Mouse (Mus musculus): ENCODE results near the gene Smarce1. TPM values are rescaled to one million over a fixed set of nuclear protein-coding genes. Genes with fewer than 3 reads are reported as not detected.

Smarce1 gene
- polyA plus RNA-seq, 1 experiment from 2014 or later, result 150 TPM

Other genes with a start within 250 kb of the Smarce1 start
- 0.21 and 0.22 TPM in 2 replicates for gene Gjd3, start 248.0 kb downstream of the Smarce1 start, polyA plus RNA-seq (2014; fragmentation: Nextera tagmentation; extraction: Ambion mirVana)
- 315 and 330 TPM in 2 replicates for gene Top2a, start 206.8 kb downstream of the Smarce1 start, polyA plus RNA-seq (2014; fragmentation: Nextera tagmentation; extraction: Ambion mirVana)
- gene Igfbp4, start 189.8 kb downstream of the Smarce1 start, polyA plus RNA-seq (2014; fragmentation: Nextera tagmentation; extraction: Ambion mirVana), result 324 and 328 TPM in 2 replicates
- gene Tns4, start 141.7 kb downstream of the Smarce1 start, polyA plus RNA-seq (2014; fragmentation: Nextera tagmentation; extraction: Ambion mirVana), result 0.21 TPM in 1 of 2 replicates, not detected in the other
- 0.36 and 0.58 TPM in 2 replicates for gene Ccr7, start 75.9 kb downstream of the Smarce1 start, polyA plus RNA-seq (2014; fragmentation: Nextera tagmentation; extraction: Ambion mirVana)
- 0.14 and 0.61 TPM in 2 replicates for gene Krt222, start 13.1 kb upstream of the Smarce1 start, polyA plus RNA-seq (2014; fragmentation: Nextera tagmentation; extraction: Ambion mirVana)
- gene Krt24, start 54.2 kb upstream of the Smarce1 start, polyA plus RNA-seq (2014; fragmentation: Nextera tagmentation; extraction: Ambion mirVana), result not detected in 2 replicates
- gene Krt25, start 91.9 kb upstream of the Smarce1 start, polyA plus RNA-seq (2014; fragmentation: Nextera tagmentation; extraction: Ambion mirVana), result not detected in 2 replicates
- gene Krt26, start 106.9 kb upstream of the Smarce1 start, polyA plus RNA-seq (2014; fragmentation: Nextera tagmentation; extraction: Ambion mirVana), result not detected in 2 replicates
- gene Krt27, start 120.1 kb upstream of the Smarce1 start, polyA plus RNA-seq (2014; fragmentation: Nextera tagmentation; extraction: Ambion mirVana), result not detected in 2 replicates
- 0.32 TPM in 1 of 2 replicates, not detected in the other for gene Krt28, start 143.9 kb upstream of the Smarce1 start, polyA plus RNA-seq (2014; fragmentation: Nextera tagmentation; extraction: Ambion mirVana)
- 10.0 and 13.1 TPM in 2 replicates for gene Krt10, start 158.3 kb upstream of the Smarce1 start, polyA plus RNA-seq (2014; fragmentation: Nextera tagmentation; extraction: Ambion mirVana)
- not detected in 2 replicates for gene Krt12, start 191.2 kb upstream of the Smarce1 start, polyA plus RNA-seq (2014; fragmentation: Nextera tagmentation; extraction: Ambion mirVana)
- gene Krt20, start 207.1 kb upstream of the Smarce1 start, polyA plus RNA-seq (2014; fragmentation: Nextera tagmentation; extraction: Ambion mirVana), result 32.1 and 34.1 TPM in 2 replicates